Mouse (Mus musculus) mammary gland, adult 2 months (tissue): ENCODE results near the gene Ndufa8. TPM values are rescaled to one million over a fixed set of nuclear protein-coding genes. Genes with fewer than 3 reads are reported as not detected.

ENCODE experiments used
- polyA plus RNA-seq: library from polyadenylated mRNA; depleted of rRNA; stranded (reverse); fragments of >200 nt; gene quantifications from 2 replicates; pipeline ENCODE4 v1.2.3, GENCODE M21; 2012; ENCODE audit warnings: low replicate concordance; rRNA removed

Gene Ndufa8
- 67.3 and 104 TPM in 2 replicates for polyA plus RNA-seq

DNA sequence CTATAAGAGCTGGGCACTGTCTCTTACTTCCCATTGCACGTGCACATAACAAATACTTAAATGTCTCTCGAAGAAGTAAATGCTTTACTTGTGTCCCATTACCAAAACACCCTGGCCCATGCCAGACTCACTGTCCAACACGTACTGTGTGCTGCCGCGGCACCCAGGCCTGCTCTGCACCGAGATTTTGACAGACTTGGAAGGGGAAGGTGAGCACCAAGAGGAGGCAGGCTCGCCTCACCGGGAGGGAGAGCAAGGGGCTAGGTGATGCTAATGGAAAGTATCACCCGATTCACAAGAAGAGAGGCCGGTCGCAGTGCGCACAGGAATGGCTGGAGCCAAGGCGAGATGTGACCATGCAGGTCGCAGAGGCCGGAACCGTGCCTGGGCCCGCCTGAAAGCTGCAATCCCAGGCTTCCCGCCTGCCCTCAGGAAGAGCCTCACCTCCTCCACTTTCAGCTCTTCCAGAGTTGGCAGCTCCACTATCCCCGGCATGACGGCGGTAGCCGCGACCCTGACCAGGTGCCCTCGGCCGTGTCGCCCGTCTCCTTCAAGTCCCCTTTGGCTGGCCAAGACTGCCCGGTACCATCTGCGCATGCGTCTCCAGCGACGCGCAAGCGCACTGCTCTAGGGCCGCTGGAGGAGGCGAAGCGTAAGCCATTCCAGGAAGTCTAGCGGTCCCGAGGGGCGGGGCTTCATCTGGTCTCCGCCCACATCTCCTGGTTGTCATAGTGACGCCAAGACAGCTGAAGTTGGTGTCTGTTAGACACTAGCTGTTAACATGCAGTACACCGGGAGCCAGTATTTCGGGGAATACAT lies at the start of gene Ndufa8, which contains the start of gene Morn5:
Gene Ndufa8, minus strand, starts transcription at position 659 of the 819 bp plus-strand sequence.
Gene Morn5, plus strand, starts transcription at position 711 of the 819 bp plus-strand sequence.

Other genes with a start within 250 kb of the Ndufa8 start
- 1.2 and 1.5 TPM in 2 replicates for gene Ttll11, start 69.5 kb downstream of the Ndufa8 start, polyA plus RNA-seq
- gene Morn5, start 52 bp upstream of the Ndufa8 start, polyA plus RNA-seq, result 0.37 TPM in 1 of 2 replicates, not detected in the other
- 4.5 and 7.3 TPM in 2 replicates for gene Lhx6, start 56.0 kb upstream of the Ndufa8 start, polyA plus RNA-seq
- 27.4 and 42.5 TPM in 2 replicates for gene Mrrf, start 87.0 kb upstream of the Ndufa8 start, polyA plus RNA-seq
- 5.8 and 18.2 TPM in 2 replicates for gene Rbm18, start 87.4 kb upstream of the Ndufa8 start, polyA plus RNA-seq
- 19.5 and 30.0 TPM in 2 replicates for gene Ptgs1, start 181.0 kb upstream of the Ndufa8 start, polyA plus RNA-seq